Mouse (Mus musculus): ENCODE measurements around the gene Ajuba. TPM values are rescaled to one million over a fixed set of nuclear protein-coding genes. Genes with fewer than 3 reads are reported as not detected.

The Ajuba gene
- total and polyA plus RNA-seq, 2 experiments from 2014 or later: 4.4 to 6.6 TPM

DNA sequence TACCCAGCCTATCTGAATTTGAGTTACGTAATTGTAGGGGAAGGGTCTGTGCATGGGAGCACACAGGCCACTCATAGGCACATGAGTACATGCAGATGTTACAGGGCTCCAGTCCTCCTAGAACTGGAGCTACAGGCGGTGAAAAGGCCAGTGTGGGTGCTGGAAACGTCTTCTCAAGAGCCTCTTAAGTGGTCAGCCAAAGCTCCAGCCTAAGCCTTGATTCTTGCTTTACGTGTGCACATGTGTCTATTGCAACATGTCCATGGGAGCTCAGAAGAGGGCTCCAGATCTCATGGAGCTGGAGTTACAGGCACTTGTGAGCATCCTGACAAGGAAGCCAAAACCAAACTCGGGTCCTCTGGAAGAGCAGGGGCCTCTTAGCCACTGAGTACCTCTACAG lies 32.7 kb downstream of the Ajuba start:
- no peaks in the 10 kb centered on the region for H3K27me3 ChIP-seq (ENCODE audit: insufficient read depth, low read length)
- DNase-seq (no peak), ATAC-seq (no peak)
- TF ChIP-seq CTCF (IDR thresholded peaks at IDR 0.05; ENCODE audit: low read depth): no peak
- no peak overlapping the region for H3K27ac ChIP-seq (ENCODE audit: low read depth, low read length)
- H3K4me3 ChIP-seq (ENCODE audit: low read depth, low read length): no peak overlapping the region
- no peak overlapping the region for H3K4me2 ChIP-seq (ENCODE audit: low read depth)
- peaks cover 12% of the 10 kb centered on the region for H3K36me3 ChIP-seq (ENCODE audit: insufficient read depth)
- H3K4me1 ChIP-seq (ENCODE audit: insufficient read depth): no peaks in the 10 kb centered on the region
- H3K9me3 ChIP-seq (ENCODE audit: low read length): no peaks in the 10 kb centered on the region
- no peak overlapping the region for H3K9ac ChIP-seq
- 88% methylated on average over 5 of the region's 5 CpGs for WGBS

DNA sequence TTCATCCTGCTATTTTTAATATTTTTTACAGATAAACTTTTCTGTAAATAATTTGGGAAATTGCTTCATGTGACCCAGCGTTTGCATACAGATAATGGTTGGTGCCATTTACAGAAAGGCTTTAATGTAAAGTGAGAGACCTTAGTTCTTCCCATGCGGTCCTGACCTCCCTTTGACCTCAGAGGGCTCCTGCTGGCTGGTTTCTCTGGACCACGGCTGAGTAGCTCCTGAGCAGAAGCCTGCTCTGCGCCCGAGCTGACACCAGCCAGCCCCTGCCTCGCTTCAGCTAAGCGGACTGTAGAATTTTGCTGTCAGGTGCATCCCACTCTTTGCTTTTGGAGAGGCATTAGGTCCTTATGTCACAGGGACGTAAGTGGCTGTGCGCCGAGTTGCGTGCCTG lies 36.6 kb downstream of the Ajuba start:
- no peak for ATAC-seq
- TF ChIP-seq CTCF (IDR thresholded peaks at IDR 0.05; ENCODE audit: low read depth): no peak
- Histone ChIP-seq H3K9ac (no peak overlapping the region), H3K27ac (ENCODE audit: low read depth, low read length) (no peak overlapping the region), H3K4me3 (ENCODE audit: low read depth, low read length) (no peak overlapping the region), H3K4me2 (ENCODE audit: low read depth) (no peak overlapping the region), H3K9me3 (ENCODE audit: low read length) (no peaks in the 10 kb centered on the region), H3K4me1 (ENCODE audit: insufficient read depth) (no peaks in the 10 kb centered on the region), H3K36me3 (ENCODE audit: insufficient read depth) (peaks cover 8% of the 10 kb centered on the region), H3K27me3 (ENCODE audit: insufficient read depth, low read length) (no peaks in the 10 kb centered on the region)
- no peak for DNase-seq
- 68% methylated on average over 11 of the region's 11 CpGs for WGBS

- DNase-seq: no peak
- H3K9ac ChIP-seq: no peak overlapping the region
- H3K4me2 ChIP-seq (ENCODE audit: low read depth): no peak overlapping the region
- no peak overlapping the region for H3K4me3 ChIP-seq (ENCODE audit: low read depth, low read length)
- ATAC-seq: no peak
- H3K27me3 ChIP-seq (ENCODE audit: insufficient read depth, low read length): no peaks in the 10 kb centered on the region
- no peak overlapping the region for H3K27ac ChIP-seq (ENCODE audit: low read depth, low read length)
- H3K4me1 ChIP-seq (ENCODE audit: insufficient read depth): no peaks in the 10 kb centered on the region
- WGBS: 92% methylated on average over 2 of the region's 2 CpGs
- no peaks in the 10 kb centered on the region for H3K9me3 ChIP-seq (ENCODE audit: low read length)
- peak; percentile 8; the same call in 1 of the 2 replicates for TF ChIP-seq CTCF (IDR thresholded peaks at IDR 0.05; ENCODE audit: low read depth)
- H3K36me3 ChIP-seq (ENCODE audit: insufficient read depth): no peaks in the 10 kb centered on the region
These were observed 38.8 kb downstream of the Ajuba start for GRCm38 (mm10) chr14:54538580-54538979.

- TF ChIP-seq CTCF (IDR thresholded peaks at IDR 0.05; ENCODE audit: low read depth): peak; percentile 85
- no peak overlapping the region for H3K9ac ChIP-seq
- H3K27me3 ChIP-seq (ENCODE audit: insufficient read depth, low read length): no peaks in the 10 kb centered on the region
- no peaks in the 10 kb centered on the region for H3K36me3 ChIP-seq (ENCODE audit: insufficient read depth)
- DNase-seq (peak; percentile 89), ATAC-seq (peak; percentile 70)
- no peaks in the 10 kb centered on the region for H3K9me3 ChIP-seq (ENCODE audit: low read length)
- no peak overlapping the region for H3K4me3 ChIP-seq (ENCODE audit: low read depth, low read length)
- H3K27ac ChIP-seq (ENCODE audit: low read depth, low read length): peak overlapping the region; percentile 60
- H3K4me1 ChIP-seq (ENCODE audit: insufficient read depth): peaks cover 4% of the 10 kb centered on the region; the same call in 1 of the 2 replicates
- 14% methylated on average over 17 of the region's 17 CpGs for WGBS
- H3K4me2 ChIP-seq (ENCODE audit: low read depth): 0 out of 2 replicates have a peak overlapping the region, but pooled peaks have one; percentile 11
These were observed 48.8 kb downstream of the Ajuba start for GRCm38 (mm10) chr14:54528446-54529111.

- Histone ChIP-seq H3K9ac (no peak overlapping the region), H3K27ac (ENCODE audit: low read depth, low read length) (peak overlapping the region; percentile 60), H3K36me3 (ENCODE audit: insufficient read depth) (no peaks in the 10 kb centered on the region), H3K9me3 (ENCODE audit: low read length) (no peaks in the 10 kb centered on the region), H3K4me2 (ENCODE audit: low read depth) (peak overlapping the region; percentile 77), H3K27me3 (ENCODE audit: insufficient read depth, low read length) (no peaks in the 10 kb centered on the region), H3K4me3 (ENCODE audit: low read depth, low read length) (no peak overlapping the region), H3K4me1 (ENCODE audit: insufficient read depth) (peaks cover 4% of the 10 kb centered on the region; the same call in 1 of the 2 replicates)
- ATAC-seq (peak; percentile 14), DNase-seq (no peak)
- 23% methylated on average over 5 of the region's 5 CpGs for WGBS
- no peak for TF ChIP-seq CTCF (IDR thresholded peaks at IDR 0.05; ENCODE audit: low read depth)
These were observed 49.4 kb downstream of the Ajuba start for GRCm38 (mm10) chr14:54528007-54528393.

- Histone ChIP-seq H3K4me2 (ENCODE audit: low read depth) (peak overlapping the region; percentile 77), H3K4me1 (ENCODE audit: insufficient read depth) (peaks cover 4% of the 10 kb centered on the region; the same call in 1 of the 2 replicates), H3K9ac (peak overlapping the region; percentile 63), H3K36me3 (ENCODE audit: insufficient read depth) (no peaks in the 10 kb centered on the region), H3K27me3 (ENCODE audit: insufficient read depth, low read length) (no peaks in the 10 kb centered on the region), H3K27ac (ENCODE audit: low read depth, low read length) (peak overlapping the region; percentile 79), H3K9me3 (ENCODE audit: low read length) (no peaks in the 10 kb centered on the region), H3K4me3 (ENCODE audit: low read depth, low read length) (peak overlapping the region; percentile 42)
- 1% methylated on average over 18 of the region's 18 CpGs for WGBS
- DNase-seq: peak; percentile 64
- ATAC-seq: peak; percentile 86
- TF ChIP-seq CTCF (IDR thresholded peaks at IDR 0.05; ENCODE audit: low read depth): peak; percentile 35; the same call in 1 of the 2 replicates
These were observed 49.9 kb downstream of the Ajuba start for GRCm38 (mm10) chr14:54527227-54528006.

GRCm38 (mm10) chr14:54523600-54523999 lies 53.8 kb downstream of the Ajuba start:
- no peaks in the 10 kb centered on the region for H3K9me3 ChIP-seq (ENCODE audit: low read length)
- no peak overlapping the region for H3K27ac ChIP-seq (ENCODE audit: low read depth, low read length)
- peak; percentile 59 for TF ChIP-seq CTCF (IDR thresholded peaks at IDR 0.05; ENCODE audit: low read depth)
- H3K36me3 ChIP-seq (ENCODE audit: insufficient read depth): no peaks in the 10 kb centered on the region
- no peak overlapping the region for H3K9ac ChIP-seq
- no peak for ATAC-seq
- peaks cover 4% of the 10 kb centered on the region; the same call in 1 of the 2 replicates for H3K4me1 ChIP-seq (ENCODE audit: insufficient read depth)
- H3K27me3 ChIP-seq (ENCODE audit: insufficient read depth, low read length): no peaks in the 10 kb centered on the region
- no peak overlapping the region for H3K4me2 ChIP-seq (ENCODE audit: low read depth)
- DNase-seq: peak; percentile 39
- WGBS: 17% methylated on average over 6 of the region's 6 CpGs
- H3K4me3 ChIP-seq (ENCODE audit: low read depth, low read length): no peak overlapping the region

MicroRNA genes within 50 kb of the gene (microRNA counts, 519-probe panel; counts per million panel counts)
- microRNA mmu-miR-686: not detected

Small RNA genes within 50 kb of the gene (microRNA-seq; reads per million reads assigned to microRNA genes)
- 0 reads per million in 2 experiments for gene Mir686

Other genes starting within 250 kb of the Ajuba start
- 52.9 and 76.9 TPM in 2 replicates for gene Oxa1l, start 216.7 kb downstream of the Ajuba start, total RNA-seq (2014; rRNA removed)
- gene Oxa1l, start 216.7 kb downstream of the Ajuba start, polyA plus RNA-seq (2015; fragmentation: Nextera tagmentation; extraction: Ambion mirVana): 51.6 and 59.4 TPM in 2 replicates
- 2.2 and 3.4 TPM in 2 replicates for gene Slc7a7, start 159.8 kb downstream of the Ajuba start, total RNA-seq (2014; rRNA removed)
- gene Slc7a7, start 159.8 kb downstream of the Ajuba start, polyA plus RNA-seq (2015; fragmentation: Nextera tagmentation; extraction: Ambion mirVana): 2.8 and 3.2 TPM in 2 replicates
- 151 and 217 TPM in 2 replicates for gene Mrpl52, start 150.6 kb downstream of the Ajuba start, total RNA-seq (2014; rRNA removed)
- gene Mrpl52, start 150.6 kb downstream of the Ajuba start, polyA plus RNA-seq (2015; fragmentation: Nextera tagmentation; extraction: Ambion mirVana): 277 and 336 TPM in 2 replicates
- 29.0 and 40.7 TPM in 2 replicates for gene Mmp14, start 145.9 kb downstream of the Ajuba start, total RNA-seq (2014; rRNA removed)
- 32.5 and 39.1 TPM in 2 replicates for gene Mmp14, start 145.9 kb downstream of the Ajuba start, polyA plus RNA-seq (2015; fragmentation: Nextera tagmentation; extraction: Ambion mirVana)
- gene Lrp10, start 113.4 kb downstream of the Ajuba start, total RNA-seq (2014; rRNA removed): 39.6 and 45.8 TPM in 2 replicates
- gene Lrp10, start 113.4 kb downstream of the Ajuba start, polyA plus RNA-seq (2015; fragmentation: Nextera tagmentation; extraction: Ambion mirVana): 38.0 and 38.5 TPM in 2 replicates
- gene Rem2, start 101.5 kb downstream of the Ajuba start, total RNA-seq (2014; rRNA removed): 25.5 and 31.0 TPM in 2 replicates
- gene Rem2, start 101.5 kb downstream of the Ajuba start, polyA plus RNA-seq (2015; fragmentation: Nextera tagmentation; extraction: Ambion mirVana): 22.5 and 28.0 TPM in 2 replicates
- gene Prmt5, start 60.0 kb downstream of the Ajuba start, total RNA-seq (2014; rRNA removed): 85.4 and 87.1 TPM in 2 replicates
- 87.0 and 100 TPM in 2 replicates for gene Prmt5, start 60.0 kb downstream of the Ajuba start, polyA plus RNA-seq (2015; fragmentation: Nextera tagmentation; extraction: Ambion mirVana)
- gene Haus4, start 22.9 kb downstream of the Ajuba start, total RNA-seq (2014; rRNA removed): 21.3 and 23.1 TPM in 2 replicates
- 17.9 and 19.5 TPM in 2 replicates for gene Haus4, start 22.9 kb downstream of the Ajuba start, polyA plus RNA-seq (2015; fragmentation: Nextera tagmentation; extraction: Ambion mirVana)
- gene 4931414P19Rik, start 28.4 kb upstream of the Ajuba start, total RNA-seq (2014; rRNA removed): 6.5 and 12.8 TPM in 2 replicates
- gene 4931414P19Rik, start 28.4 kb upstream of the Ajuba start, polyA plus RNA-seq (2015; fragmentation: Nextera tagmentation; extraction: Ambion mirVana): 2.2 and 3.1 TPM in 2 replicates
- 180 and 239 TPM in 2 replicates for gene Psmb5, start 40.5 kb upstream of the Ajuba start, total RNA-seq (2014; rRNA removed)
- 420 and 499 TPM in 2 replicates for gene Psmb5, start 40.5 kb upstream of the Ajuba start, polyA plus RNA-seq (2015; fragmentation: Nextera tagmentation; extraction: Ambion mirVana)
- under 0.01 TPM in 1 of 2 replicates, not detected in the other for gene Psmb11, start 43.9 kb upstream of the Ajuba start, total RNA-seq (2014; rRNA removed)
- gene Psmb11, start 43.9 kb upstream of the Ajuba start, polyA plus RNA-seq (2015; fragmentation: Nextera tagmentation; extraction: Ambion mirVana): 0.04 and 0.08 TPM in 2 replicates
- not detected in 2 replicates for gene Gm17606, start 63.4 kb upstream of the Ajuba start, total RNA-seq (2014; rRNA removed)
- gene Gm17606, start 63.4 kb upstream of the Ajuba start, polyA plus RNA-seq (2015; fragmentation: Nextera tagmentation; extraction: Ambion mirVana): not detected in 2 replicates
- gene Cdh24, start 63.8 kb upstream of the Ajuba start, total RNA-seq (2014; rRNA removed): 15.6 and 21.7 TPM in 2 replicates
- 3.8 and 4.6 TPM in 2 replicates for gene Cdh24, start 63.8 kb upstream of the Ajuba start, polyA plus RNA-seq (2015; fragmentation: Nextera tagmentation; extraction: Ambion mirVana)
- gene 1700123O20Rik, start 108.7 kb upstream of the Ajuba start, total RNA-seq (2014; rRNA removed): 32.0 and 36.2 TPM in 2 replicates
- 66.6 and 70.7 TPM in 2 replicates for gene 1700123O20Rik, start 108.7 kb upstream of the Ajuba start, polyA plus RNA-seq (2015; fragmentation: Nextera tagmentation; extraction: Ambion mirVana)
- 143 and 147 TPM in 2 replicates for gene Acin1, start 109.4 kb upstream of the Ajuba start, total RNA-seq (2014; rRNA removed)
- 80.7 and 97.0 TPM in 2 replicates for gene Acin1, start 109.4 kb upstream of the Ajuba start, polyA plus RNA-seq (2015; fragmentation: Nextera tagmentation; extraction: Ambion mirVana)
- 0.14 and 0.15 TPM in 2 replicates for gene Gm29776, start 121.3 kb upstream of the Ajuba start, total RNA-seq (2014; rRNA removed)
- gene Gm29776, start 121.3 kb upstream of the Ajuba start, polyA plus RNA-seq (2015; fragmentation: Nextera tagmentation; extraction: Ambion mirVana): 0.06 and 0.13 TPM in 2 replicates
- 0.38 TPM in 1 of 2 replicates, not detected in the other for gene Cebpe, start 134.6 kb upstream of the Ajuba start, total RNA-seq (2014; rRNA removed)
- not detected in 2 replicates for gene Cebpe, start 134.6 kb upstream of the Ajuba start, polyA plus RNA-seq (2015; fragmentation: Nextera tagmentation; extraction: Ambion mirVana)
- 11.8 and 13.3 TPM in 2 replicates for gene Slc7a8, start 204.4 kb upstream of the Ajuba start, total RNA-seq (2014; rRNA removed)
- 12.5 and 14.5 TPM in 2 replicates for gene Slc7a8, start 204.4 kb upstream of the Ajuba start, polyA plus RNA-seq (2015; fragmentation: Nextera tagmentation; extraction: Ambion mirVana)
- gene Rnf212b, start 236.6 kb upstream of the Ajuba start, total RNA-seq (2014; rRNA removed): not detected in 2 replicates
- not detected in 2 replicates for gene Rnf212b, start 236.6 kb upstream of the Ajuba start, polyA plus RNA-seq (2015; fragmentation: Nextera tagmentation; extraction: Ambion mirVana)